8 mouse cellular contexts compared by ENCODE assay signal in genomic region chr4:128962926-128963290, GRCm38 (mm10). TPM values are rescaled to one million over a fixed set of nuclear protein-coding genes. Genes with fewer than 3 reads are reported as not detected.
A peak's percentile ranks its signal among the peaks of the same experiment; 100 is the strongest.
DNase-seq lines count a peak whose midpoint lies in the region; ATAC-seq and TF ChIP-seq lines count a peak whose summit lies in the region.

No protein-coding gene starts in this region.

- peak overlapping the region; percentile 58 for H3K4me3 ChIP-seq in liver, embryonic 11.5 days (ENCODE audit: low read depth, low read length)
- peak overlapping the region; percentile 60 for H3K4me3 ChIP-seq in embryonic fibroblast, embryonic 13.5 days (ENCODE audit: insufficient read depth, low read length)
- H3K4me3 ChIP-seq in limb, embryonic 10.5 days, result peak overlapping the region; percentile 74
- peak overlapping the region; percentile 63 for H3K4me3 ChIP-seq in neural tube, embryonic 14.5 days (ENCODE audit: low read depth, low read length)

- no peaks in the 10 kb centered on the region for H3K9me3 ChIP-seq in liver, embryonic 11.5 days (ENCODE audit: control insufficient read depth, low read length)
- no peaks in the 10 kb centered on the region for H3K9me3 ChIP-seq in limb, embryonic 10.5 days (replicated peaks)
- H3K9me3 ChIP-seq in neural tube, embryonic 14.5 days (ENCODE audit: control insufficient read depth, low read length), result no peaks in the 10 kb centered on the region

- H3K9ac ChIP-seq in liver, embryonic 11.5 days (ENCODE audit: low read depth, low read length), result no peak overlapping the region
- H3K9ac ChIP-seq in neural tube, embryonic 14.5 days (replicated peaks; ENCODE audit: low read depth, low read length), result peak overlapping the region; percentile 87

- no peak overlapping the region for H3K27ac ChIP-seq in liver, embryonic 11.5 days (ENCODE audit: low read depth, low read length)
- H3K27ac ChIP-seq in embryonic fibroblast, embryonic 13.5 days (ENCODE audit: insufficient read depth, low read length), result peak overlapping the region; percentile 73
- H3K27ac ChIP-seq in limb, embryonic 10.5 days, result peak overlapping the region; percentile 91; the same call in 1 of the 2 replicates
- H3K27ac ChIP-seq in neural tube, embryonic 14.5 days (ENCODE audit: low read depth, low read length), result peak overlapping the region; percentile 62; the same call in 1 of the 2 replicates

- H3K36me3 ChIP-seq in liver, embryonic 11.5 days (ENCODE audit: control insufficient read depth, insufficient read depth, low read length), result no peaks in the 10 kb centered on the region
- H3K36me3 ChIP-seq in limb, embryonic 10.5 days, result 0 out of 2 replicates have a peak, but pooled peaks cover 2% of the 10 kb centered on the region
- H3K36me3 ChIP-seq in neural tube, embryonic 14.5 days (ENCODE audit: control insufficient read depth, insufficient read depth, low read length), result no peaks in the 10 kb centered on the region

- DNase-seq in liver, embryonic 11.5 days (ENCODE audit: low spot score), result no peak
- DNase-seq in liver, result no peak
- DNase-seq in limb, embryonic 10.5 days (ENCODE audit: low spot score), result no peak
- DNase-seq in adrenal gland, postnatal 14 days, result no peak
- no peak for DNase-seq in left cerebral cortex, postnatal 4 days
- no peak for DNase-seq in cerebellum, postnatal 10 days

- ATAC-seq in liver, embryonic 11.5 days (replicated peaks; ENCODE audit: low FRiP score), result no peak
- ATAC-seq in neural tube, embryonic 14.5 days (ENCODE audit: low read depth), result no peak

- peak overlapping the region; percentile 83 for H3K4me2 ChIP-seq in liver, embryonic 11.5 days
- peak overlapping the region; percentile 95 for H3K4me2 ChIP-seq in neural tube, embryonic 14.5 days (ENCODE audit: low read depth, low read length)

- no peak for TF ChIP-seq POLR2A in embryonic fibroblast, embryonic 13.5 days (IDR thresholded peaks at IDR 0.05; ENCODE audit: low read depth, low read length)

- H3K27me3 ChIP-seq in liver, embryonic 11.5 days (replicated peaks; ENCODE audit: control insufficient read depth, insufficient read depth, low read length), result peaks cover 51% of the 10 kb centered on the region
- peaks cover 32% of the 10 kb centered on the region for H3K27me3 ChIP-seq in limb, embryonic 10.5 days (ENCODE audit: low read depth, poor library complexity, severe bottlenecking)
- H3K27me3 ChIP-seq in neural tube, embryonic 14.5 days (ENCODE audit: control insufficient read depth, insufficient read depth, low read length), result no peaks in the 10 kb centered on the region

- TF ChIP-seq CTCF in embryonic fibroblast, embryonic 13.5 days (IDR thresholded peaks at IDR 0.05; ENCODE audit: borderline replicate concordance, insufficient read depth, low read length), result no peak

- 14% methylated on average over 9 of the region's 9 CpGs for WGBS in liver, embryonic 11.5 days
- WGBS in limb, embryonic 10.5 days, result 11% methylated on average over 9 of the region's 9 CpGs
- 4% methylated on average over 9 of the region's 9 CpGs for WGBS in neural tube, embryonic 14.5 days

- H3K4me1 ChIP-seq in liver, embryonic 11.5 days (replicated peaks; ENCODE audit: control insufficient read depth, insufficient read depth, low read length), result peaks cover 7% of the 10 kb centered on the region; the same call in 1 of the 2 replicates
- H3K4me1 ChIP-seq in embryonic fibroblast, embryonic 13.5 days (ENCODE audit: control insufficient read depth, insufficient read depth, low read length), result peaks cover 18% of the 10 kb centered on the region
- H3K4me1 ChIP-seq in limb, embryonic 10.5 days, result peaks cover 29% of the 10 kb centered on the region
- peaks cover 18% of the 10 kb centered on the region for H3K4me1 ChIP-seq in neural tube, embryonic 14.5 days (ENCODE audit: control insufficient read depth, insufficient read depth, low read length)

- intact Hi-C loops in left cerebral cortex, postnatal 4 days (cut with DNase I), result no loop called here

RNA-seq across cellular contexts. Expression of gene Azin2, which starts 0.7 kb away (rescaled TPM):
- polyA plus RNA-seq in liver, embryonic 11.5 days (2014; fragmentation: Nextera tagmentation; extraction: Ambion mirVana), result 4.6 and 5.8 TPM in 2 replicates
- polyA plus RNA-seq in embryonic fibroblast, embryonic 13.5 days (2011; ENCODE audit: insufficient read length, low read depth, missing spikeins), result 29.0 and 37.5 TPM in 2 replicates
- 9.8 and 15.4 TPM in 2 replicates for polyA plus RNA-seq in limb, embryonic 10.5 days (2016; fragmentation: Nextera tagmentation; extraction: Ambion mirVana)
- polyA plus RNA-seq in neural tube, embryonic 14.5 days (2014; fragmentation: Nextera tagmentation; extraction: Ambion mirVana), result 19.5 and 19.9 TPM in 2 replicates
- total RNA-seq in adrenal gland, postnatal 14 days (2021), result 34.1 and 41.8 TPM in 2 replicates
- 10 to 100 TPM; 17.8 to 20.0 TPM for total RNA-seq in left cerebral cortex, postnatal 4 days (2021)

RNA-seq across cellular contexts. Expression of gene Ak2, which starts 28.9 kb away (rescaled TPM):
- polyA plus RNA-seq in liver, embryonic 11.5 days (2014; fragmentation: Nextera tagmentation; extraction: Ambion mirVana), result 235 and 256 TPM in 2 replicates
- polyA plus RNA-seq in embryonic fibroblast, embryonic 13.5 days (2011; ENCODE audit: insufficient read length, low read depth, missing spikeins), result 95.5 and 107 TPM in 2 replicates
- 236 and 271 TPM in 2 replicates for polyA plus RNA-seq in limb, embryonic 10.5 days (2016; fragmentation: Nextera tagmentation; extraction: Ambion mirVana)
- polyA plus RNA-seq in neural tube, embryonic 14.5 days (2014; fragmentation: Nextera tagmentation; extraction: Ambion mirVana), result 57.1 and 60.0 TPM in 2 replicates
- total RNA-seq in adrenal gland, postnatal 14 days (2021), result 175 and 204 TPM in 2 replicates
- 10 to 100 TPM; 33.5 to 33.8 TPM for total RNA-seq in left cerebral cortex, postnatal 4 days (2021)
